Mouse (Mus musculus): ENCODE data around the gene Grk2. TPM values are rescaled to one million over a fixed set of nuclear protein-coding genes. Genes with fewer than 3 reads are reported as not detected.

Grk2 gene
- total and polyA plus RNA-seq, 3 experiments: 118 to 203 (median 193) TPM

GRCm38 (mm10) chr19:4333100-4333775 is 27.2 kb upstream of the Grk2 start:
- dilution Hi-C loops (cut with MboI; ENCODE audit: extremely low pct_ligation_motif_present, extremely low pct_unique_long_range_greater_than_20kb, low sequenced_read_pairs): no loop called here
- in situ Hi-C loops (cut with MboI; ENCODE audit: low pct_ligation_motif_present, low pct_unique_long_range_greater_than_20kb, low sequenced_read_pairs): loop anchor here (10.0 kb wide), 1 partner anchor 52 kb away; no protein-coding TSS in a partner anchor
- peak; percentile 12 for DNase-seq (ENCODE audit: extremely low read depth)

GRCm38 (mm10) chr19:4332653-4333052 is 26.6 kb upstream of the Grk2 start:
- Histone ChIP-seq H3K4me1 (ENCODE audit: control insufficient read depth in 1 of 2, insufficient read depth in 2 of 2) (peaks cover 0 to 37% of the 10 kb centered on the region in 2 experiments; a peak in 2 of 4 replicates), H3K79me2 (replicated peaks; ENCODE audit: control insufficient read depth, extremely low read depth, insufficient read depth, poor library complexity, severe bottlenecking) (peaks cover 38% of the 10 kb centered on the region)
- TF ChIP-seq RAD21 (IDR thresholded peaks at IDR 0.05; ENCODE audit: low read depth, low read length) (no peak), EP300 (IDR thresholded peaks at IDR 0.05; ENCODE audit: low read length) (peak; percentile 66; the same call in 1 of the 2 replicates), MAX (IDR thresholded peaks at IDR 0.05; ENCODE audit: low read length) (0 out of 2 replicates have a peak, but pooled peaks have one; percentile 40), NELFE (IDR thresholded peaks at IDR 0.05; ENCODE audit: low read depth, low read length) (0 out of 2 replicates have a peak, but pooled peaks have one; percentile 51), ETS1 (conservative IDR thresholded peaks at IDR 0.05; ENCODE audit: low read depth, low read length) (peak; percentile 55), TCF12 (IDR thresholded peaks at IDR 0.05; ENCODE audit: low read depth, low read length) (peak; percentile 61; the same call in 1 of the 2 replicates), ZNF384 (IDR thresholded peaks at IDR 0.05; ENCODE audit: low read depth, low read length) (no peak), TBP (conservative IDR thresholded peaks at IDR 0.05; ENCODE audit: low read depth, low read length) (peak; percentile 92), ZC3H11A (IDR thresholded peaks at IDR 0.05; ENCODE audit: low read depth, low read length) (no peak), MEF2A (IDR thresholded peaks at IDR 0.05; ENCODE audit: borderline replicate concordance, low read depth, low read length) (no peak; the same call in 1 of the 2 replicates), MAZ (IDR thresholded peaks at IDR 0.05; ENCODE audit: low read depth, low read length) (peak; percentile 55; the same call in 1 of the 2 replicates), JUND (conservative IDR thresholded peaks at IDR 0.05; ENCODE audit: low read depth, low read length) (peak; percentile 24; the same call in 1 of the 2 replicates), MAFK (IDR thresholded peaks at IDR 0.05; ENCODE audit: insufficient replicate concordance, low read length) (no peak), HCFC1 (IDR thresholded peaks at IDR 0.05; ENCODE audit: low read depth, low read length) (peak; percentile 27; the same call in 1 of the 2 replicates), POLR2AphosphoS2 (IDR thresholded peaks at IDR 0.05; ENCODE audit: low read depth, low read length) (no peak), SIN3A (IDR thresholded peaks at IDR 0.05; ENCODE audit: low read length) (peak; percentile 97), ZMIZ1 (IDR thresholded peaks at IDR 0.05; ENCODE audit: low read depth, low read length) (no peak; the same call in 1 of the 2 replicates), PAX5 (IDR thresholded peaks at IDR 0.05; ENCODE audit: low read length) (no peak), UBTF (IDR thresholded peaks at IDR 0.05; ENCODE audit: low read depth, low read length) (no peak), POLR2A (IDR thresholded peaks at IDR 0.05; ENCODE audit: low read depth, low read length) (peak; percentile 74), KAT2A (IDR thresholded peaks at IDR 0.05; ENCODE audit: insufficient replicate concordance, low read length) (no peak), E2F4 (IDR thresholded peaks at IDR 0.05; ENCODE audit: insufficient replicate concordance, low read depth, low read length) (0 out of 2 replicates have a peak, but pooled peaks have one; percentile 14), CHD1 (IDR thresholded peaks at IDR 0.05; ENCODE audit: low read depth, low read length) (peak; percentile 56; the same call in 1 of the 2 replicates), BHLHE40 (IDR thresholded peaks at IDR 0.05; ENCODE audit: low read depth, low read length) (peak; percentile 45; the same call in 1 of the 2 replicates), JUN (IDR thresholded peaks at IDR 0.05; ENCODE audit: insufficient read depth, low read depth, low read length) (no peak), CHD2 (IDR thresholded peaks at IDR 0.05; ENCODE audit: low read length) (peak; percentile 93)

More at GRCm38 (mm10) chr19:4333100-4333775, 27.2 kb upstream of the Grk2 start:
- Histone ChIP-seq H3K27ac (ENCODE audit: insufficient read depth, low read depth) (peak overlapping the region; percentile 89), H3K4me2 (ENCODE audit: insufficient read depth, low read depth, poor library complexity, severe bottlenecking) (peak overlapping the region; percentile 73), H3K36me3 (replicated peaks in 1 of 2; ENCODE audit: control insufficient read depth in 1 of 2, insufficient read depth in 1 of 2, low read length in 1 of 2) (peaks cover 17 to 46% of the 10 kb centered on the region in 2 experiments), H3K4me3 (replicated peaks in 1 of 3; ENCODE audit: low read depth in 2 of 3, low read length in 2 of 3, poor library complexity in 1 of 3) (peak overlapping the region; percentile 84 to 95 (median 85)), H3K79me2 (replicated peaks; ENCODE audit: control insufficient read depth, extremely low read depth, insufficient read depth, poor library complexity, severe bottlenecking) (peaks cover 38% of the 10 kb centered on the region), H3K9ac (ENCODE audit: insufficient read depth, low read depth) (peak overlapping the region; percentile 95), H3K27me3 (replicated peaks) (no peaks in the 10 kb centered on the region), H3K9me3 (replicated peaks; ENCODE audit: low read length) (no peaks in the 10 kb centered on the region), H3K4me1 (ENCODE audit: control insufficient read depth in 1 of 2, insufficient read depth in 2 of 2) (peaks cover 0 to 37% of the 10 kb centered on the region in 2 experiments; a peak in 2 of 4 replicates)
- TF ChIP-seq TBP (conservative IDR thresholded peaks at IDR 0.05; ENCODE audit: low read depth, low read length) (no peak), RAD21 (IDR thresholded peaks at IDR 0.05; ENCODE audit: low read depth, low read length) (no peak), MAZ (IDR thresholded peaks at IDR 0.05; ENCODE audit: low read depth, low read length) (0 out of 2 replicates have a peak, but pooled peaks have one; percentile 10), ZNF384 (IDR thresholded peaks at IDR 0.05; ENCODE audit: low read depth, low read length) (peak; percentile 30), USF1 (IDR thresholded peaks at IDR 0.05; ENCODE audit: low read depth, low read length) (no peak), RCOR1 (conservative IDR thresholded peaks at IDR 0.05; ENCODE audit: low read depth, low read length) (no peak), KAT2A (IDR thresholded peaks at IDR 0.05; ENCODE audit: insufficient replicate concordance, low read length) (no peak), PAX5 (IDR thresholded peaks at IDR 0.05; ENCODE audit: low read length) (no peak), IRF4 (IDR thresholded peaks at IDR 0.05; ENCODE audit: low read depth, low read length) (no peak), SMC3 (IDR thresholded peaks at IDR 0.05; ENCODE audit: low read depth, low read length) (no peak), CHD1 (IDR thresholded peaks at IDR 0.05; ENCODE audit: low read depth, low read length) (peak; percentile 76; the same call in 1 of the 2 replicates), CTCF (conservative IDR thresholded peaks at IDR 0.05 in 1 of 2, IDR thresholded peaks at IDR 0.05 in 1 of 2; ENCODE audit: low read depth in 2 of 2, low read length in 2 of 2) (no peak)

More at GRCm38 (mm10) chr19:4332653-4333052, 26.6 kb upstream of the Grk2 start:
- Histone ChIP-seq H3K27me3 (replicated peaks) (no peaks in the 10 kb centered on the region), H3K27ac (ENCODE audit: insufficient read depth, low read depth) (peak overlapping the region; percentile 89), H3K4me2 (ENCODE audit: insufficient read depth, low read depth, poor library complexity, severe bottlenecking) (peak overlapping the region; percentile 73), H3K9me3 (replicated peaks; ENCODE audit: low read length) (no peaks in the 10 kb centered on the region), H3K9ac (ENCODE audit: insufficient read depth, low read depth) (peak overlapping the region; percentile 95), H3K36me3 (replicated peaks in 1 of 2; ENCODE audit: control insufficient read depth in 1 of 2, insufficient read depth in 1 of 2, low read length in 1 of 2) (peaks cover 21 to 47% of the 10 kb centered on the region in 2 experiments), H3K4me3 (replicated peaks in 1 of 3; ENCODE audit: low read depth in 2 of 3, low read length in 2 of 3, poor library complexity in 1 of 3) (peak overlapping the region; percentile 84 to 95 (median 85))
- DNase-seq (ENCODE audit: extremely low read depth): peak; percentile 87
- dilution Hi-C loops (cut with MboI; ENCODE audit: extremely low pct_ligation_motif_present, extremely low pct_unique_long_range_greater_than_20kb, low sequenced_read_pairs) (no loop called here), in situ Hi-C loops (cut with MboI; ENCODE audit: low pct_ligation_motif_present, low pct_unique_long_range_greater_than_20kb, low sequenced_read_pairs) (loop anchor here (10.0 kb wide), 1 partner anchor 52 kb away; no protein-coding TSS in a partner anchor)

All from CH12.LX (cell line).